Mouse (Mus musculus) left cerebral cortex, postnatal 25 days (tissue): ENCODE results near the gene Vmn1r205. TPM values are rescaled to one million over a fixed set of nuclear protein-coding genes. Genes with fewer than 3 reads are reported as not detected.
"Not testable (repeated sequence)": the region's sequence is repeated elsewhere in the genome, so short reads cannot be mapped to it uniquely, and the experiment has no call there.

Experiments
- DNase-seq, 2 experiments: peaks; one replicate each; pipeline ENCODE4 v3.0.0; 2022; ENCODE audit warnings: low spot score in 2 of 2, mixed read lengths in 1 of 2
- intact Hi-C: fragments of 180-260 bp; cut with DNase I; formaldehyde crosslinking; loops from one replicate; pipeline ENCODE4 v1.15.1; 2025
- total RNA-seq, 2 experiments: library from RNA; stranded (reverse); gene quantifications; 2 replicates each; pipeline ENCODE4 v1.2.3; 2021

The Vmn1r205 gene
- not detected for total RNA-seq

DNA sequence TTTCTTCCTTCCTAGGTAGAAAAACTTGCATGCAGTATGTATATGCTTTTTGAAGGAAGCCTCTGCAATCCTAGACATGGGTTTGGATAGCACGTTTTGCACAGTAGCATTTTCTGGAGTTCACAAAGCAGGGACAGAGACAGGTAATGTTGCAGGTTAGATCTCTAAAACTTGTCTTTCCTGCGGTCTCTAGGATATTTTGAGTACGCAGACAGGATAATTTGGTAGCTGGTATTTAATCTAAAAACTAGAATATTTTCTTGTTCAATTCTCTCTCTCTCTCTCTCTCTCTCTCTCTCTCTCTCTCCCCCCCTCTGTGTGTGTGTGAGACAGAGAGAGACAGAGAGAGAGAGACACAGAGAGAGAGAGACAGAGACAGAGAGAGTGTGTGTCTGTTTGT lies at the start of gene Vmn1r205:
Vmn1r205 (minus strand) TSS at position 101 of the 400 bp plus-strand sequence.
- intact Hi-C loops, result no loop called here
- DNase-seq, result no peak

- DNase-seq, intact Hi-C loops: not testable (repeated sequence)
Measured at GRCm38 (mm10) chr13:22624151-22624550, 31.4 kb upstream of the Vmn1r205 start, which contains the start of gene Vmn1r206. Gene Vmn1r206, minus strand, starts transcription at chr13:22624251.

- intact Hi-C loops, DNase-seq: not testable (repeated sequence)
Measured at GRCm38 (mm10) chr13:22583336-22583735, 9.5 kb downstream of the Vmn1r205 start.

DNA sequence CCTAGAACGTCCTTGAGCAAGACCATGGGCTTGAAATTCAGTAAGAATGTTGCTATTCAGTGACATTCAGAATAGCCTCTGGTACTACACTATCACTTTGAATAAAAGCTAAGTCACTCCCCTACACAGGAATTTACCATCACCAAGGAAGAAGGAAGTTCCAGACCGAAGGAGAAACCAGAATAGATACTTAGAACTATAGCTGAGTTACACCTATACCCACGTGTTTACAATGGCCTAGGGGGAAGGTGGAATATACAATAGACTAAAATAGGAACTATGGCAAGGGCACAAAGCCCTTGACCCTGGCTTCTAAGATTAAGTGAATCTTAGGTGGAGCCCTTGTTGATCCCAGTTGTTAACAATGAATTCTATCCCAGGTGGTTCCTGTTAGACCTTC lies 17.9 kb downstream of the Vmn1r205 start:
- DNase-seq, result not testable (repeated sequence)

GRCm38 (mm10) chr13:22552898-22553297 lies 39.9 kb downstream of the Vmn1r205 start, which contains the start of gene Vmn1r204:
Gene Vmn1r204, plus strand, starts transcription at chr13:22553198.
- DNase-seq, intact Hi-C loops: not testable (repeated sequence)

More for the DNA sequence above, 17.9 kb downstream of the Vmn1r205 start:
- intact Hi-C loops, result not testable (repeated sequence)

Other genes starting within 250 kb of the Vmn1r205 start
- gene Vmn1r198, start 242.6 kb downstream of the Vmn1r205 start, total RNA-seq, result not detected
- not detected for gene Vmn1r199, start 213.2 kb downstream of the Vmn1r205 start, total RNA-seq
- not detected for gene Vmn1r200, start 202.6 kb downstream of the Vmn1r205 start, total RNA-seq
- gene Vmn1r201, start 121.1 kb downstream of the Vmn1r205 start, total RNA-seq, result not detected
- under 1 TPM in 1 of 2 experiments, not detected in 1; 0.09 TPM for gene Vmn1r202, start 87.6 kb downstream of the Vmn1r205 start, total RNA-seq
- not detected for gene Vmn1r203, start 74.9 kb downstream of the Vmn1r205 start, total RNA-seq
- not detected for gene Vmn1r204, start 39.8 kb downstream of the Vmn1r205 start, total RNA-seq
- under 1 TPM in 1 of 2 experiments, not detected in 1; 0.32 TPM for gene Vmn1r206, start 31.3 kb upstream of the Vmn1r205 start, total RNA-seq
- gene Vmn1r207-ps, start 136.6 kb upstream of the Vmn1r205 start, total RNA-seq, result under 1 TPM; 0.07 to 0.11 TPM
- not detected for gene Vmn1r208, start 184.4 kb upstream of the Vmn1r205 start, total RNA-seq
- under 1 TPM in 1 of 2 experiments, not detected in 1; 0.07 TPM for gene Vmn1r209, start 216.7 kb upstream of the Vmn1r205 start, total RNA-seq
- gene Vmn1r210, start 238.3 kb upstream of the Vmn1r205 start, total RNA-seq, result not detected